Mouse (Mus musculus) Patski (cell line): ENCODE data around the gene Bbs1. TPM values are rescaled to one million over a fixed set of nuclear protein-coding genes. Genes with fewer than 3 reads are reported as not detected.

Experiments used
- ATAC-seq: fragments of 100-300 bp; one replicate; pipeline ENCODE4 v1.8.0; 2021
- CTCF ChIA-PET: fragments of 350-600 bp; sonication (Branson Sonifier 250); formaldehyde crosslinking; loops from one replicate; lab custom pipeline; 2022; ENCODE audit warnings: inconsistent platforms; lab: Charles Lee
- POLR2A ChIA-PET: fragments of 350-600 bp; sonication (Branson Sonifier 250); formaldehyde crosslinking; loops from one replicate; lab custom pipeline; 2022; ENCODE audit warnings: antibody characterized with exemption, inconsistent platforms; lab: Charles Lee
- DNase-seq: peaks from one replicate; pipeline ENCODE4 v3.0.0-alpha.2; 2011; ENCODE audit warnings: low read depth, low spot score
- H3K27me3 ChIP-seq: fragments of 371-371 bp; one replicate; pipeline ENCODE4 v1.5.1; 2021
- CTCF ChIP-seq: fragments of 100-300 bp; IDR thresholded peaks from one replicate; pipeline ENCODE4 v1.5.1; 2021
- in situ Hi-C: fragments of 300-500 bp; cut with MboI; formaldehyde crosslinking; loops from 3 replicates; pipeline ENCODE4 v1.11.1; 2018; ENCODE audit warnings: low pct_unique_long_range_greater_than_20kb, mixed read lengths
- polyA plus RNA-seq: library from polyadenylated mRNA; unstranded; gene quantifications from one replicate; pipeline ENCODE4 v1.2.3, GENCODE M21; 2021

Bbs1 gene
- polyA plus RNA-seq, 1 experiment from 2014 or later, result 20.3 TPM

GRCm38 (mm10) chr19:4925121-4925860 is 18.9 kb upstream of the Bbs1 start:
- no peaks in the 10 kb centered on the region for H3K27me3 ChIP-seq
- CTCF ChIA-PET, result interaction anchor here (1.3 kb wide), 1 partner anchor 32 kb away, joined by 5 read pairs; no protein-coding TSS in a partner anchor
- no peak for TF ChIP-seq CTCF
- DNase-seq (no peak), ATAC-seq (no peak)
- in situ Hi-C loops, result no loop called here
- POLR2A ChIA-PET, result no interaction called here

- no peak for TF ChIP-seq CTCF
- in situ Hi-C loops, result no loop called here
Measured at GRCm38 (mm10) chr19:4919652-4920051, 13.2 kb upstream of the Bbs1 start.

GRCm38 (mm10) chr19:4916827-4917226 is 10.4 kb upstream of the Bbs1 start:
- TF ChIP-seq CTCF, result no peak
- DNase-seq (no peak), ATAC-seq (no peak)
- CTCF ChIA-PET, result no interaction called here
- H3K27me3 ChIP-seq, result no peaks in the 10 kb centered on the region
- POLR2A ChIA-PET, result interaction anchor here (1.5 kb wide), 1 partner anchor 11 kb away, joined by 6 read pairs; the partner anchor contains the start of gene Dpp3
- in situ Hi-C loops, result no loop called here

More at GRCm38 (mm10) chr19:4919652-4920051, 13.2 kb upstream of the Bbs1 start:
- DNase-seq (no peak), ATAC-seq (no peak)
- ChIA-PET POLR2A (no interaction called here), CTCF (no interaction called here)
- no peaks in the 10 kb centered on the region for H3K27me3 ChIP-seq

GRCm38 (mm10) chr19:4915924-4916603 is 9.6 kb upstream of the Bbs1 start:
- no peaks in the 10 kb centered on the region for H3K27me3 ChIP-seq
- ChIA-PET CTCF (interaction anchor here (1.0 to 1.1 kb wide), 2 partner anchors 9 to 18 kb away, joined by 3 read pairs; partner anchors contain the start of gene Bbs1), POLR2A (interaction anchor here (1.5 kb wide), 1 partner anchor 12 kb away, joined by 6 read pairs; the partner anchor contains the start of gene Dpp3)
- no peak for TF ChIP-seq CTCF
- DNase-seq, result no peak
- in situ Hi-C loops, result no loop called here
- ATAC-seq, result no peak

- ChIA-PET POLR2A (no interaction called here), CTCF (no interaction called here)
- DNase-seq (no peak), ATAC-seq (no peak)
- TF ChIP-seq CTCF, result no peak
- no peaks in the 10 kb centered on the region for H3K27me3 ChIP-seq
- in situ Hi-C loops, result loop anchor here (5.0 kb wide), 1 partner anchor 152 kb away; the partner anchor contains the start of gene Rbm4b
Measured at GRCm38 (mm10) chr19:4909376-4909775, 2.9 kb upstream of the Bbs1 start.

- POLR2A ChIA-PET, result interaction anchor here (1.2 kb wide), 1 partner anchor 11 kb away, joined by 5 read pairs; no protein-coding TSS in a partner anchor
- no peaks in the 10 kb centered on the region for H3K27me3 ChIP-seq
- in situ Hi-C loops, result loop anchor here (5.0 kb wide), 1 partner anchor 151 kb away; the partner anchor contains the start of gene Rbm4b
- CTCF ChIA-PET, result no interaction called here
- DNase-seq, result no peak
- ATAC-seq, result no peak
- no peak for TF ChIP-seq CTCF
Measured at GRCm38 (mm10) chr19:4908107-4908506, 1.7 kb upstream of the Bbs1 start.

- no peak for ATAC-seq
- no peak for TF ChIP-seq CTCF
- H3K27me3 ChIP-seq, result no peaks in the 10 kb centered on the region
- no peak for DNase-seq
- CTCF ChIA-PET, result interaction anchor here (1.3 kb wide), 1 partner anchor 12 kb away, joined by 3 read pairs; no protein-coding TSS in a partner anchor
- in situ Hi-C loops, result no loop called here
- POLR2A ChIA-PET, result no interaction called here
Measured at GRCm38 (mm10) chr19:4899888-4900287, 6.5 kb downstream of the Bbs1 start.

- ChIA-PET POLR2A (no interaction called here), CTCF (interaction anchor here (1.1 kb wide), 1 partner anchor 16 kb away, joined by 3 read pairs; no protein-coding TSS in a partner anchor)
- no peak for TF ChIP-seq CTCF
- in situ Hi-C loops, result no loop called here
- DNase-seq (no peak), ATAC-seq (no peak)
- H3K27me3 ChIP-seq, result no peaks in the 10 kb centered on the region
Measured at GRCm38 (mm10) chr19:4898972-4899371, 7.5 kb downstream of the Bbs1 start.

GRCm38 (mm10) chr19:4896780-4897520 is 9.5 kb downstream of the Bbs1 start:
- CTCF ChIA-PET, result no interaction called here
- in situ Hi-C loops, result no loop called here
- H3K27me3 ChIP-seq, result no peaks in the 10 kb centered on the region
- no peak for DNase-seq
- POLR2A ChIA-PET, result interaction anchor here (1.2 kb wide), 1 partner anchor 10 kb away, joined by 5 read pairs; no protein-coding TSS in a partner anchor
- no peak for ATAC-seq
- TF ChIP-seq CTCF, result no peak

GRCm38 (mm10) chr19:4891798-4892197 is 14.6 kb downstream of the Bbs1 start:
- H3K27me3 ChIP-seq, result no peaks in the 10 kb centered on the region
- in situ Hi-C loops, result no loop called here
- ChIA-PET POLR2A (no interaction called here), CTCF (no interaction called here)
- DNase-seq, result no peak
- no peak for TF ChIP-seq CTCF
- no peak for ATAC-seq
